In the genomic region with DNA sequence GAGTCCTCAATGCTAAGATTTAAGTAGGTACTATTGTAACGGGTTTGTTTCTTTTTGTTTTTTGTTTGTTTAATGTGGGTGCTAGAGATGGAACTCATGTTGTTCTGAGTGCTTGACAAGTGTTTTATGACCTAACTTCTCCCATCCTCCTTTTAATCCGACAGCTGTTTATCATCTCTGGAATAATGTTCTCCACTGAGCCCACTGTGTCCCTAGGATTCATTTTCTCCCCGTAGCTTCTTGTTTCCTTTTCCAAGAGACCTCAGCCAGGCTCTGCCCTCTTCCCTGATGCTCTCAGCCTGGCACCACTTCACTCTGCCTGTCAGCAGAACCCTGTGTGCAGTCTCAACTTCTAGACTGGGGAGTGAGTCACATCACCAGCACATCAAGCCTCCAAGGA, we compare ENCODE assay signal across 26 mouse cellular contexts.
DNase-seq lines count a peak whose midpoint lies in the region; ATAC-seq and TF ChIP-seq lines count a peak whose summit lies in the region.
"Had no signal": no experiment of that assay in that cellular context is flagged by ENCODE, and none has a peak within 500 bp of the region (broad histone marks: within the 10 kb centered on the region; RNA-seq: fewer than 3 reads in every experiment).

No protein-coding gene starts in this region.

- no peak for DNase-seq in lung, postnatal 25 days (ENCODE audit: low spot score)
- peak; percentile 24 for DNase-seq in 3T3-L1 (ENCODE audit: low read depth, low spot score)
- DNase-seq in brain, adult 2 months (ENCODE audit: low read depth, low spot score): peak; percentile 6
- DNase-seq in left cerebral cortex, postnatal 14 days (ENCODE audit: low spot score in 2 of 2): no peak
- DNase-seq: adrenal gland, postnatal 10 days; adrenal gland, postnatal 36 days; cerebellum, adult 11-12 months; cerebellum, adult 8-10 months; cerebellum, postnatal 10 days; cerebellum, postnatal 36 days; embryo, embryonic 11 days; gastrocnemius, postnatal 25 days; heart, adult 18-20 months; heart, postnatal 14 days; heart, postnatal 4 days had no signal

- TF ChIP-seq POLR2A in myocyte (IDR thresholded peaks at IDR 0.05; ENCODE audit: insufficient read length, low read depth): no peak

- 32% methylated on average over 3 of the region's 3 CpGs for WGBS in lung, embryonic 15.5 days

- H3K27me3 ChIP-seq in lung, embryonic 15.5 days: no peaks in the 10 kb centered on the region
- no peaks in the 10 kb centered on the region for H3K27me3 ChIP-seq in myocyte (ENCODE audit: control insufficient read depth, insufficient read depth, insufficient read length)
- H3K27me3 ChIP-seq: embryonic facial prominence, embryonic 13.5 days; forebrain, embryonic 12.5 days; forebrain, embryonic 15.5 days; heart, embryonic 12.5 days; heart, embryonic 15.5 days had no signal

- H3K4me2 ChIP-seq in lung, embryonic 15.5 days: no peak overlapping the region
- peak overlapping the region; percentile 36 for H3K4me2 ChIP-seq in myocyte (ENCODE audit: low read depth)
- H3K4me2 ChIP-seq: embryonic facial prominence, embryonic 13.5 days; forebrain, embryonic 12.5 days; forebrain, embryonic 15.5 days; heart, embryonic 12.5 days; heart, embryonic 15.5 days; hindbrain, embryonic 14.5 days had no signal

- no peaks in the 10 kb centered on the region for H3K9me3 ChIP-seq in lung, embryonic 15.5 days
- H3K9me3 ChIP-seq: embryonic facial prominence, embryonic 10.5 days; embryonic facial prominence, embryonic 13.5 days; forebrain, embryonic 12.5 days; forebrain, embryonic 15.5 days; heart, embryonic 12.5 days; heart, embryonic 15.5 days had no signal

- no peak overlapping the region for H3ac ChIP-seq in myocyte (ENCODE audit: control insufficient read depth, insufficient read length)

- no peaks in the 10 kb centered on the region for H3K36me3 ChIP-seq in lung, embryonic 15.5 days
- H3K36me3 ChIP-seq in myocyte (ENCODE audit: control insufficient read depth, insufficient read depth): no peaks in the 10 kb centered on the region
- H3K36me3 ChIP-seq: embryonic facial prominence, embryonic 10.5 days; embryonic facial prominence, embryonic 13.5 days; forebrain, embryonic 12.5 days; forebrain, embryonic 15.5 days; heart, embryonic 12.5 days; heart, embryonic 15.5 days had no signal

- peak; percentile 73; the same call in 1 of the 2 replicates for ATAC-seq in lung, embryonic 15.5 days (ENCODE audit: borderline replicate concordance, extremely low read depth, low FRiP score, low TSS enrichment)
- ATAC-seq: forebrain, embryonic 15.5 days; hindbrain, postnatal 0 days had no signal

- no peak overlapping the region for H3K9ac ChIP-seq in lung, embryonic 15.5 days
- H3K9ac ChIP-seq: embryonic facial prominence, embryonic 13.5 days; forebrain, embryonic 12.5 days; forebrain, embryonic 15.5 days; heart, embryonic 12.5 days; heart, embryonic 15.5 days; hindbrain, embryonic 14.5 days had no signal

- H3K4me1 ChIP-seq in lung, embryonic 15.5 days: peaks cover 4% of the 10 kb centered on the region; the same call in 1 of the 2 replicates
- H3K4me1 ChIP-seq: embryonic facial prominence, embryonic 10.5 days; embryonic facial prominence, embryonic 13.5 days; forebrain, embryonic 12.5 days; forebrain, embryonic 15.5 days; heart, embryonic 12.5 days; heart, embryonic 15.5 days had no signal

- intact Hi-C loops in left cerebral cortex, postnatal 14 days (cut with DNase I): no loop called here

- peak overlapping the region; percentile 50 for H3K27ac ChIP-seq in lung, embryonic 15.5 days
- H3K27ac ChIP-seq: embryonic facial prominence, embryonic 10.5 days; embryonic facial prominence, embryonic 13.5 days; forebrain, embryonic 12.5 days; forebrain, embryonic 15.5 days; heart, embryonic 15.5 days; hindbrain, embryonic 14.5 days; hindbrain, postnatal 0 days had no signal

- no peaks in the 10 kb centered on the region for H3K79me2 ChIP-seq in myocyte (ENCODE audit: control insufficient read depth, insufficient read depth)

- H3K4me3 ChIP-seq in lung, embryonic 15.5 days: no peak overlapping the region
- no peak overlapping the region for H3K4me3 ChIP-seq in myocyte
- H3K4me3 ChIP-seq: embryonic facial prominence, embryonic 10.5 days; embryonic facial prominence, embryonic 13.5 days; erythroblast, embryonic 14.5 days; forebrain, embryonic 12.5 days; forebrain, embryonic 15.5 days; heart, embryonic 12.5 days; heart, embryonic 15.5 days had no signal

TF ChIP-seq in myocyte, 11 proteins besides CTCF, POLR2A, EP300 and RAD21:
- no peak for TF ChIP-seq POLR2AphosphoS2 (IDR thresholded peaks at IDR 0.05; ENCODE audit: insufficient read length, low read depth)
TF ChIP-seq in myocyte: peak in this region for 0.

Comparison
In these comparisons a context has a peak if more than half of its experiments do, and no peak if none do; other contexts are left out.
1. DNase-seq: peak in 3T3-L1 (single experiment) and brain, adult 2 months (single experiment); none in lung, postnatal 25 days (single experiment) and left cerebral cortex, postnatal 14 days (0 of 2).